ENCODE assay signal across 8 mouse cellular contexts in the genomic region with DNA sequence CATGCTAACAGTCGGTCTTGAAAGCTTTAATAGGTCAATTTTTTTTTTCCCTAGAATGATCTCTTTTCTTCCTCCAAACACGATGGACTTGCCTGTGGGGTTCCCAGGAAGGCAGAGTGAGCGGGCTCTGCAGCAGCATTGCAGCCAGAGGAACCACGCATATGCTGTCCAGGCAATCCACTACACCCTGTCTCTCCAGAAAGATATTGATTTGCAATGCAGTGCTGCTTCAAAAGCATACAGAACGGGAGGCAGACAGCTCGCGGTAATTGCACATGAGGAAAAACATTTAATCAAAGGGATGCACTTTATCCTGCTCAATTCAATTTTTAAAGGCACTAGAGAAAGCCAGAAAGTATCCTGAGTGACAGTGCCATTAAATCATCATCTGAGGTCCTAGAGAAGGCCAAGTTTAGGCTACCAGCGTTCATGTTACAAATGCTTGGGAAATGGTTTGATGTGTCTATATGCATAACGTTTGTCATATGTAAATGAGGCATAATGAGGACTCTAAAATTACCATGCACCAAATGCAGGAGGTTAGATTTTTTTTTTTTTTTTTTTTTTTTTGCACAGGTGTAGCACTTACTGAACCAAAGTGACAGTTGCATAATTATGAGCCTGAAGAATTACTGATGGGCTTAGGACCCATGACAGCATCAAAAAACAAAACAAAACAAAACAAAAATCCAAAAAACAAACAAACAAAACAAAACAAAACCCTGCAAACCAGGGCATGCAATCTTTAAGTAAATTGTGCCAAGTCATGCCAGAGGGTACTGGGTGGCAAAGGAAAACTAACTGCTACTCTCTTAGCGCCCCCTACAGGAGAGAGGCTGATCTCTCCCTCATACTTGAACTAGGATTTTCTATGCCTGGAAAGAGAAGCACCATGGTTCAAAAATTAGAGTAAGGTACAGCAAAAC.
DNase-seq lines count a peak whose midpoint lies in the region; ATAC-seq and TF ChIP-seq lines count a peak whose summit lies in the region.

No protein-coding gene starts in this region.

- H3K4me2 ChIP-seq in intestine, postnatal 0 days (replicated peaks; ENCODE audit: low read depth) = peak overlapping the region; percentile 21; the same call in 1 of the 2 replicates
- H3K4me2 ChIP-seq in limb, embryonic 14.5 days (replicated peaks; ENCODE audit: low read depth, low read length, severe bottlenecking) = no peak overlapping the region

- intact Hi-C loops in gastrocnemius, postnatal 14 days (cut with DNase I; ENCODE audit: low total_unique reads) = loop anchor here (5.0 kb wide), 2 partner anchors 304 to 419 kb away; no protein-coding TSS in a partner anchor

- TF ChIP-seq CTCF in intestine, postnatal 0 days (IDR thresholded peaks at IDR 0.05; ENCODE audit: low read depth) = peak; percentile 82

- H3K4me3 ChIP-seq in intestine, postnatal 0 days (ENCODE audit: low read depth, low read length) = no peak overlapping the region
- H3K4me3 ChIP-seq in limb, embryonic 14.5 days (replicated peaks; ENCODE audit: low read length) = no peak overlapping the region

- H3K4me1 ChIP-seq in intestine, postnatal 0 days (replicated peaks; ENCODE audit: control insufficient read depth, insufficient read depth, low read length) = no peaks in the 10 kb centered on the region
- no peaks in the 10 kb centered on the region for H3K4me1 ChIP-seq in limb, embryonic 14.5 days (ENCODE audit: control insufficient read depth, insufficient read depth, low read length)

- H3K36me3 ChIP-seq in intestine, postnatal 0 days (ENCODE audit: control insufficient read depth, insufficient read depth) = no peaks in the 10 kb centered on the region
- no peaks in the 10 kb centered on the region for H3K36me3 ChIP-seq in limb, embryonic 14.5 days (ENCODE audit: control insufficient read depth, insufficient read depth, low read length)

- H3K27me3 ChIP-seq in intestine, postnatal 0 days (replicated peaks; ENCODE audit: control insufficient read depth, insufficient read depth, low read length) = no peaks in the 10 kb centered on the region
- H3K27me3 ChIP-seq in limb, embryonic 14.5 days (ENCODE audit: control insufficient read depth, insufficient read depth, low read length) = no peaks in the 10 kb centered on the region

- 26% methylated on average over 10 of the region's 10 CpGs for WGBS in intestine, postnatal 0 days
- 45% methylated on average over 10 of the region's 10 CpGs for WGBS in limb, embryonic 14.5 days

- 0 out of 2 replicates have a peak, but pooled peaks have one; percentile 54 for ATAC-seq in intestine, postnatal 0 days
- ATAC-seq in limb, embryonic 14.5 days (ENCODE audit: low FRiP score, low read depth) = no peak

- no peak overlapping the region for H3K9ac ChIP-seq in intestine, postnatal 0 days (ENCODE audit: low read depth, low read length)
- no peak overlapping the region for H3K9ac ChIP-seq in limb, embryonic 14.5 days (ENCODE audit: low read depth, low read length, severe bottlenecking)

- no peak overlapping the region for H3K27ac ChIP-seq in intestine, postnatal 0 days (ENCODE audit: low read depth, low read length)
- H3K27ac ChIP-seq in limb, embryonic 14.5 days (replicated peaks; ENCODE audit: low read depth, low read length) = no peak overlapping the region

- no peaks in the 10 kb centered on the region for H3K9me3 ChIP-seq in intestine, postnatal 0 days (ENCODE audit: control insufficient read depth)
- H3K9me3 ChIP-seq in limb, embryonic 14.5 days (ENCODE audit: control insufficient read depth, low read length) = no peaks in the 10 kb centered on the region

- no peak for TF ChIP-seq POLR2A in limb, embryonic 14.5 days (IDR thresholded peaks at IDR 0.05; ENCODE audit: borderline replicate concordance, extremely low read depth, insufficient read depth, insufficient read length)

- DNase-seq in CD4-positive helper T cell, adult 2 months (ENCODE audit: low read depth, low spot score) = peak; percentile 7
- peak; percentile 46 for DNase-seq in R1 (ENCODE audit: low read depth, low spot score)
- DNase-seq in cerebellum, postnatal 4 days (ENCODE audit: low spot score in 2 of 2) = peak; percentile 37 to 62
- peak; percentile 30 for DNase-seq in gastrocnemius, postnatal 14 days
- DNase-seq in limb, embryonic 14.5 days (ENCODE audit: low spot score) = peak; percentile 38
- peak; percentile 32 for DNase-seq in neural tube, embryonic 10.5 days (ENCODE audit: extremely low spot score, low spot score)
- no peak for DNase-seq in T-cell, adult 2 months (ENCODE audit: low spot score)
